Mouse (Mus musculus): ENCODE results near the gene Lrrc71. TPM values are rescaled to one million over a fixed set of nuclear protein-coding genes. Genes with fewer than 3 reads are reported as not detected.

Gene Lrrc71
- polyA plus RNA-seq, 1 experiment, result 0.03 TPM

DNA sequence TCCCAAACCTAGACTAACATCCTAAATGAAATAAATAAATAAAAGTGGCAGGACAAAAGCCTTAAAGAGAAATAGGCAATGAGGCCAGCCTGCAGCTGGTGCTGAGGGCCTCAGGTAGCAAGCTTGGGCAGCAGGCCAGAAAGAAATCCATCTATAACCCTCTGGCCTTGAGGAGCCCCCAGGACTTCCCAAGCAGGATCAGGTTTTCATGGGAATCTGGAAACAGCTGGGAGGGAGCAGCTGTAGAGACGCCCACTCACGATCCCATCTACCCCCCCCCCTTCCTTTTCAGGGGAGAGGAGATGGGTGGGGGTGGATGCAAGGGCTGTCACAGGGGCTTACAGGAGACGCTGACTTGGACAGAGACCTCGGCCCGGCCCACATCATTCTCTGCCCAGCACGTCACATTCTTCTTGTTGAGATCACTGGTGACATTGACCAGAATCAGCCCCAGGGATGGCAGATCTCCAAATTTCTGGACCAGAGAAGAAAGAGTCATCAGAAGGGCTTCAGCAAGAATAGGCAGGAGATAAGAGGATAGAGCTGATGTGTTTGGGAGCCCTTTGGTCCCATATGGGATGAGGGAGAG, 37.3 kb upstream of the Lrrc71 start:
- TF ChIP-seq POLR2A (IDR thresholded peaks at IDR 0.05; ENCODE audit: low read depth, low read length) (no peak), CTCF (IDR thresholded peaks at IDR 0.05; ENCODE audit: extremely low read depth, insufficient read length, insufficient replicate concordance, low read depth, low read length) (no peak)
- Histone ChIP-seq H3K36me3 (ENCODE audit: control insufficient read depth, insufficient read depth, low read length) (no peaks in the 10 kb centered on the region), H3K4me3 (ENCODE audit: low read depth, low read length) (no peak overlapping the region), H3K4me1 (ENCODE audit: control insufficient read depth, insufficient read depth, insufficient read length, low read length) (no peaks in the 10 kb centered on the region), H3K27ac (ENCODE audit: insufficient read depth, low read depth, low read length) (no peak overlapping the region), H3K27me3 (ENCODE audit: control insufficient read depth, insufficient read depth, low read length) (no peaks in the 10 kb centered on the region)
- WGBS, result 61% methylated on average over 6 of the region's 6 CpGs

DNA sequence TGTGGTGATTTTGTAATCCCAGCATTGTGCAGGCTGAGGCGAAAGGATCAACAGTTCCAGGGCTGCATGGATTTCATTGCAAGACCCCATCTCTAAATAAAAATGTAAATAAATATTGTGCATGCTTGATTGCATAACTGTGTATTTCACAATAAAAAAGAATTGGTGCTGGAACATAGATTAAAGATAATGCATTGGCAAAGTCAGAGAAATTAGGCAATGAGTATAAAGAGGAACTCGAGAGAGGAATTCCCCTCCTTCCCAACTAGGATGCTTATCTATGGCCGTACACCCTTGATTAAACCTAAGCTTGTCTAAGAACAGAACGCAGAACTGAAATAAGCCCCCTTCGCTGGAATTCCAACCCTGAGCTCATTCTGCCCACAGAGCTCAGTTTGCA, 36.7 kb upstream of the Lrrc71 start:
- Histone ChIP-seq H3K4me3 (ENCODE audit: low read depth, low read length) (no peak overlapping the region), H3K36me3 (ENCODE audit: control insufficient read depth, insufficient read depth, low read length) (no peaks in the 10 kb centered on the region), H3K27ac (ENCODE audit: insufficient read depth, low read depth, low read length) (no peak overlapping the region), H3K4me1 (ENCODE audit: control insufficient read depth, insufficient read depth, insufficient read length, low read length) (no peaks in the 10 kb centered on the region), H3K27me3 (ENCODE audit: control insufficient read depth, insufficient read depth, low read length) (no peaks in the 10 kb centered on the region)
- TF ChIP-seq POLR2A (IDR thresholded peaks at IDR 0.05; ENCODE audit: low read depth, low read length) (no peak), CTCF (IDR thresholded peaks at IDR 0.05; ENCODE audit: extremely low read depth, insufficient read length, insufficient replicate concordance, low read depth, low read length) (no peak)
- WGBS, result 56% methylated on average over 5 of the region's 5 CpGs

- no peaks in the 10 kb centered on the region for H3K36me3 ChIP-seq (ENCODE audit: control insufficient read depth, insufficient read depth, low read length)
- H3K27ac ChIP-seq (ENCODE audit: insufficient read depth, low read depth, low read length), result no peak overlapping the region
- no peaks in the 10 kb centered on the region for H3K4me1 ChIP-seq (ENCODE audit: control insufficient read depth, insufficient read depth, insufficient read length, low read length)
- no peak overlapping the region for H3K4me3 ChIP-seq (ENCODE audit: low read depth, low read length)
- no peak for TF ChIP-seq POLR2A (IDR thresholded peaks at IDR 0.05; ENCODE audit: low read depth, low read length)
- no peak for TF ChIP-seq CTCF (IDR thresholded peaks at IDR 0.05; ENCODE audit: extremely low read depth, insufficient read length, insufficient replicate concordance, low read depth, low read length)
- WGBS, result 84% methylated on average over 25 of the region's 25 CpGs
- H3K27me3 ChIP-seq (ENCODE audit: control insufficient read depth, insufficient read depth, low read length), result no peaks in the 10 kb centered on the region; the same call in 1 of the 2 replicates
Measured at GRCm38 (mm10) chr3:87783282-87784023, 35.0 kb upstream of the Lrrc71 start.

DNA sequence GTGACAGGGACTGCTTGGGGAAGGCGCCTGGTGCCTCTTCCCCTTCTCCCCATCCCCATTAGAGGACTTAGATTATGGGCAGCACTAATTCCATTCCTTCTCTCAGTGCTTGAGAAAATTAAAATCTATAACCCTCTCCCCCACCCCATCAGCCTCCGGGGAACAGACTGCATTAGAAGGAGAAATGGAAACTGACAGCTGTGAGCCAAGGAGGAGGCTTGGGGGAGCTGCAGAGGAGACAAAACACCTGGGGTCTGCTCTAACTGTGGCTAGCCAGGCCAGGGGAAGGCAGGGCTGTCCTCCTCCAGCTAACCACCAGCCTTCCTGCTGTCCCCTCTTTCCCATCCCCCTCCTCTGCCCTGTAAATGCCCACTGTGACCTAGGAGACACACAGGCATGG, 30.7 kb upstream of the Lrrc71 start:
- Histone ChIP-seq H3K27ac (ENCODE audit: insufficient read depth, low read depth, low read length) (no peak overlapping the region), H3K4me3 (ENCODE audit: low read depth, low read length) (no peak overlapping the region), H3K4me1 (ENCODE audit: control insufficient read depth, insufficient read depth, insufficient read length, low read length) (no peaks in the 10 kb centered on the region), H3K27me3 (ENCODE audit: control insufficient read depth, insufficient read depth, low read length) (no peaks in the 10 kb centered on the region; the same call in none of the 2 replicates), H3K36me3 (ENCODE audit: control insufficient read depth, insufficient read depth, low read length) (no peaks in the 10 kb centered on the region)
- TF ChIP-seq CTCF (IDR thresholded peaks at IDR 0.05; ENCODE audit: extremely low read depth, insufficient read length, insufficient replicate concordance, low read depth, low read length), result no peak
- TF ChIP-seq POLR2A (IDR thresholded peaks at IDR 0.05; ENCODE audit: low read depth, low read length), result no peak
- 47% methylated on average over 2 of the region's 2 CpGs for WGBS

GRCm38 (mm10) chr3:87778283-87778682, 29.9 kb upstream of the Lrrc71 start:
- TF ChIP-seq POLR2A (IDR thresholded peaks at IDR 0.05; ENCODE audit: low read depth, low read length) (no peak), CTCF (IDR thresholded peaks at IDR 0.05; ENCODE audit: extremely low read depth, insufficient read length, insufficient replicate concordance, low read depth, low read length) (no peak)
- WGBS, result 43% methylated on average over 23 of the region's 23 CpGs
- H3K27ac ChIP-seq (ENCODE audit: insufficient read depth, low read depth, low read length), result no peak overlapping the region
- no peaks in the 10 kb centered on the region; the same call in none of the 2 replicates for H3K27me3 ChIP-seq (ENCODE audit: control insufficient read depth, insufficient read depth, low read length)
- no peak overlapping the region for H3K4me3 ChIP-seq (ENCODE audit: low read depth, low read length)
- H3K4me1 ChIP-seq (ENCODE audit: control insufficient read depth, insufficient read depth, insufficient read length, low read length), result no peaks in the 10 kb centered on the region
- no peaks in the 10 kb centered on the region for H3K36me3 ChIP-seq (ENCODE audit: control insufficient read depth, insufficient read depth, low read length)

GRCm38 (mm10) chr3:87771088-87771487, 22.7 kb upstream of the Lrrc71 start:
- Histone ChIP-seq H3K27me3 (ENCODE audit: control insufficient read depth, insufficient read depth, low read length) (peaks cover 2% of the 10 kb centered on the region; the same call in 1 of the 2 replicates), H3K36me3 (ENCODE audit: control insufficient read depth, insufficient read depth, low read length) (no peaks in the 10 kb centered on the region), H3K4me3 (ENCODE audit: low read depth, low read length) (no peak overlapping the region), H3K27ac (ENCODE audit: insufficient read depth, low read depth, low read length) (no peak overlapping the region), H3K4me1 (ENCODE audit: control insufficient read depth, insufficient read depth, insufficient read length, low read length) (peaks cover 7% of the 10 kb centered on the region)
- WGBS, result 18% methylated on average over 6 of the region's 6 CpGs
- TF ChIP-seq POLR2A (IDR thresholded peaks at IDR 0.05; ENCODE audit: low read depth, low read length) (no peak), CTCF (IDR thresholded peaks at IDR 0.05; ENCODE audit: extremely low read depth, insufficient read length, insufficient replicate concordance, low read depth, low read length) (no peak)

- Histone ChIP-seq H3K27ac (ENCODE audit: insufficient read depth, low read depth, low read length) (no peak overlapping the region), H3K36me3 (ENCODE audit: control insufficient read depth, insufficient read depth, low read length) (no peaks in the 10 kb centered on the region), H3K27me3 (ENCODE audit: control insufficient read depth, insufficient read depth, low read length) (peaks cover 2% of the 10 kb centered on the region; the same call in 1 of the 2 replicates), H3K4me3 (ENCODE audit: low read depth, low read length) (no peak overlapping the region), H3K4me1 (ENCODE audit: control insufficient read depth, insufficient read depth, insufficient read length, low read length) (peaks cover 7% of the 10 kb centered on the region)
- TF ChIP-seq POLR2A (IDR thresholded peaks at IDR 0.05; ENCODE audit: low read depth, low read length), result no peak
- TF ChIP-seq CTCF (IDR thresholded peaks at IDR 0.05; ENCODE audit: extremely low read depth, insufficient read length, insufficient replicate concordance, low read depth, low read length), result peak; percentile 14; the same call in 1 of the 2 replicates
- 2% methylated on average over 4 of the region's 4 CpGs for WGBS
Measured at GRCm38 (mm10) chr3:87770280-87770679, 21.9 kb upstream of the Lrrc71 start.
